Mouse (Mus musculus) stomach, postnatal 0 days (tissue): ENCODE measurements around the gene Gm16181.

Source experiments
- CTCF ChIP-seq: IDR thresholded peaks from 2 replicates; pipeline ENCODE4 v1.5.1; 2016; ENCODE audit warnings: antibody characterized with exemption, low read depth, mild to moderate bottlenecking, moderate library complexity
- EP300 ChIP-seq: optimal IDR thresholded peaks from 2 replicates; pipeline ENCODE3; 2016; ENCODE audit warnings: antibody characterized with exemption

DNA sequence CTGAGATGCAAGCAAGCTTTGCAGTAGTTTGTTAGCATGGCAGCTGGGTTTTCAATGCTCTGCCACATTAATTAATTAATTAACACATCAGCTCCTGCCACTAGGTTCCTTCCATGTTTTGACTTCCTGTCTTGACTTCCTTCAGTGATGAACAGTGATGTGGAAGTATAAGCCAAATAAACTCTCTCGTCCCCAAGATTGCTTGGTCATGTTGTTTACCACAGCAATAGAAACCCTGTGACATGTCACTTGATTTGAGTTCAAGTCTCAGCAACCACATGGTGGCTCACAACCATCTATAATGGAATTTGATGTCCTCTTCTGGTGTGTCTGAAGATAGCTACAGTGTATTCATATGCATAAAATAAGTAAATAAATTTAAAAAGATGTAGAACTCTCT is 36.7 kb downstream of the Gm16181 start:
- no peak for TF ChIP-seq CTCF
- TF ChIP-seq EP300: no peak
